Mouse (Mus musculus) testis, adult 2 months (tissue): ENCODE results near the gene Timm23. TPM values are rescaled to one million over a fixed set of nuclear protein-coding genes. Genes with fewer than 3 reads are reported as not detected.
A peak's percentile ranks its signal among the peaks of the same experiment; 100 is the strongest.

ENCODE experiments used
- H3K27ac ChIP-seq: fragments of 200-500 bp; 2 replicates; pipeline ENCODE4 v1.5.1; 2012; ENCODE audit warnings: low read depth, low read length; ENCODE audit not compliant: control insufficient read depth, insufficient read depth
- H3K27me3 ChIP-seq: fragments of 200-500 bp; 2 replicates; pipeline ENCODE4 v1.6.1; 2012; ENCODE audit warnings: mild to moderate bottlenecking, low read length, moderate library complexity; ENCODE audit not compliant: control insufficient read depth, insufficient read depth
- H3K36me3 ChIP-seq: fragments of 200-500 bp; 2 replicates; pipeline ENCODE4 v1.6.1; 2012; ENCODE audit warnings: mild to moderate bottlenecking, low read length; ENCODE audit not compliant: control insufficient read depth, insufficient read depth
- H3K4me1 ChIP-seq: fragments of 200-500 bp; 2 replicates; pipeline ENCODE4 v1.6.1; 2012; ENCODE audit warnings: low read length; ENCODE audit not compliant: control insufficient read depth, insufficient read depth
- H3K4me3 ChIP-seq: fragments of 200-500 bp; 2 replicates; pipeline ENCODE4 v1.5.1; 2012; ENCODE audit warnings: low read depth, mild to moderate bottlenecking, low read length, moderate library complexity, mixed read lengths; ENCODE audit not compliant: control insufficient read depth
- CTCF ChIP-seq: fragments of 200-500 bp; IDR thresholded peaks from 2 replicates; pipeline ENCODE4 v1.5.1; 2012; ENCODE audit warnings: low read depth, mild to moderate bottlenecking, inconsistent platforms, low read length, moderate library complexity; ENCODE audit not compliant: control insufficient read depth, insufficient read depth, insufficient replicate concordance
- POLR2A ChIP-seq: fragments of 200-500 bp; IDR thresholded peaks from 2 replicates; pipeline ENCODE4 v1.6.1; 2012; ENCODE audit warnings: low read depth, mild to moderate bottlenecking, inconsistent platforms, low read length, moderate library complexity; ENCODE audit not compliant: control insufficient read depth
- polyA plus RNA-seq: library from polyadenylated mRNA; depleted of rRNA; stranded (reverse); fragments of >200 nt; gene quantifications from 2 replicates; pipeline ENCODE4 v1.2.3, GENCODE M21; 2012

Timm23 gene
- polyA plus RNA-seq, 1 experiment: 146 TPM

DNA sequence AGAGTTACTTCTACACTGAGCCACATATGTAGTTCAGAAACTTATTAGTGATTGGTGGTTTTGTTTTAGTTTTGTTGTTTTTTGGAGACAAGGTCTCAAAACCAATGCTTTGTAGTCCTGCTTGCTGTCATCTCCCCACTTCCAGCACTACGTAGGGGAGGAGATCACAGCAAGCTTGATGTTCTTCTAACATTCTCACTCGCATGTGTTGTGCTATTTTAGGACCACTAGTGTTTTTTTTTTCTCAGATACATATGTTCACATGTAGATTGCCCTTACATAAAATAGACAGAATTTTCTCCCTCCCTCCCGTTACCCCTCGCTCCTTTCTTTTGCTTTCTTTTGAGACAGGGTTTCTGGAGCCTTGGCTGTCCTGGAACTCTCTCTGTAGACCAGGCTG, 31.6 kb downstream of the Timm23 start:
- Histone ChIP-seq H3K27ac (no peak overlapping the region), H3K4me1 (peaks cover 2% of the 10 kb centered on the region; the same call in 1 of the 2 replicates), H3K27me3 (no peaks in the 10 kb centered on the region), H3K36me3 (no peaks in the 10 kb centered on the region), H3K4me3 (no peak overlapping the region)
- TF ChIP-seq CTCF (no peak), POLR2A (no peak)

DNA sequence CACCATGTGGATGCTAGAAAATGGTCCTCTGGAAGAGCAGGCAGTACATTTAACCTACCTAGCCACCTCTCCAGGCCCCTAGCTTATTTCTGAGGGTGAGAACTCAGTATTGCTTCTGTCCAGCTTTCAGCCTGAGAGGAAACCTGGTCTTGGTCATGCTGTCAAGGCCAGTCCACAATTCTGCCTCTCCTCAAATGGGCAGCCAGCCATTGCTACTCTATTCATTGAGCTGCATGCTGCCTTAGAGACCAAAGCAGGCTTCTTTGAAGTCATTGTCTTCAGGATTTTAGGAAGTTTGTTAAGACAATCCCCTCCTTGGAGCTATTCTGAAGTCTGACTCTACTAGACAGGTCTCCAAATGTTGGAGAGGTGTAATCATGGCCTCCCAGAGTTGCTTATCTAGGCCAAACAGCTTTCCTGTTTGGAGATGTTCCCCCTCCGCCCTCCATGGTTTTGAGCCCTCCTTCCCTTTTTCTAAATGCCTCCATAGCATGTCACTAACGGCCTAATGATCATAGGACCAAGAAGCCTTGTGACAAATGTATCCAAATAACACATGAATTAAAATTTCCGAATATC, 33.0 kb downstream of the Timm23 start:
- H3K27ac ChIP-seq: no peak overlapping the region
- H3K4me1 ChIP-seq: peaks cover 2% of the 10 kb centered on the region; the same call in 1 of the 2 replicates
- TF ChIP-seq CTCF: no peak
- no peak for TF ChIP-seq POLR2A
- no peak overlapping the region for H3K4me3 ChIP-seq
- H3K27me3 ChIP-seq: no peaks in the 10 kb centered on the region
- H3K36me3 ChIP-seq: no peaks in the 10 kb centered on the region

DNA sequence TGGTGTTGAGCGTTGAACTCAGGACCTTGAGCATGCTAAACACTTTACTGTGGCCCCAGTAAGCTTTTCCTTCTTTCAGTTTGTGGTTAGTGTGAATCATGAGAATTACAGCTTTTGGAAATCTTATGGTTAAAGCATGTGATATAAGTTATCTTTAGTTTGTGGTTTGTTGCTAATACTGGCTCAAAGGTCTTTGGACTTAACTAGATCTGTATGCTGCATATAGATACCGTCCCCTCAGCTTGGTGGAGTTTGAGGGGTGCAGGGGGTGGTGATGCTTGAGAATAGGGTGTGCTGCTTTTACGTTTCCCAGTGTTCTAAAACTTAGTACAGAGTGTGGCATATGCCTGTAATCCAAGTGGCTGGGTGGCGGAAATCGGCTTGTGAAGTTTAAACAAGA, 34.4 kb downstream of the Timm23 start:
- H3K36me3 ChIP-seq: no peaks in the 10 kb centered on the region
- H3K27ac ChIP-seq: no peak overlapping the region
- TF ChIP-seq CTCF: no peak
- TF ChIP-seq POLR2A: no peak
- peak overlapping the region; percentile 56; the same call in 1 of the 2 replicates for H3K4me3 ChIP-seq
- H3K4me1 ChIP-seq: peaks cover 2% of the 10 kb centered on the region; the same call in 1 of the 2 replicates
- no peaks in the 10 kb centered on the region for H3K27me3 ChIP-seq

- no peak overlapping the region for H3K27ac ChIP-seq
- peak overlapping the region; percentile 52 for H3K4me3 ChIP-seq
- no peaks in the 10 kb centered on the region for H3K36me3 ChIP-seq
- TF ChIP-seq CTCF (no peak), POLR2A (no peak)
- H3K27me3 ChIP-seq: no peaks in the 10 kb centered on the region
- peaks cover 2% of the 10 kb centered on the region; the same call in 1 of the 2 replicates for H3K4me1 ChIP-seq
Measured at GRCm38 (mm10) chr14:32166840-32167239, 34.9 kb downstream of the Timm23 start.

DNA sequence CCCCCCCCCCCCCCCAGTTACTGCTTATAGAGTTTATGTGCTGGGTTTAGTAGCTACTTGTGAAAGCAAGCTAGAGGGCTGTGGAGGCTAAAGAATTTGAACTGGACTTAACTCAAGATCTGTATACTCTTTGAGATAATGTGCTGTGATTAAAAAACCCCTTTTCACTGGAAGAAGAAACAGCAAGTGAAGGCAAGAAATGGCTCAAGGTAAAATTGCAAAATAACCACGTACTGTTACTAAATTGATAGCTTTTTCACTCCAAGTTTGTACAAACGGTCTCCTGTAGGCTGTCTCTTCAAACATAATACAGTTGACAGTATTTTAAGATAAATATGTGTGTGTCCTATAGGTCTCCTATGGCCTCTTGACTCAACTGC, 35.6 kb downstream of the Timm23 start:
- Histone ChIP-seq H3K36me3 (no peaks in the 10 kb centered on the region), H3K27me3 (no peaks in the 10 kb centered on the region), H3K4me1 (peaks cover 3% of the 10 kb centered on the region), H3K27ac (no peak overlapping the region), H3K4me3 (peak overlapping the region; percentile 41; the same call in 1 of the 2 replicates)
- TF ChIP-seq POLR2A (no peak), CTCF (no peak)

GRCm38 (mm10) chr14:32165278-32166061, 36.2 kb downstream of the Timm23 start:
- TF ChIP-seq POLR2A (peak; percentile 77), CTCF (no peak)
- peak overlapping the region; percentile 54 for H3K27ac ChIP-seq
- peaks cover 7% of the 10 kb centered on the region for H3K4me1 ChIP-seq
- H3K36me3 ChIP-seq: no peaks in the 10 kb centered on the region
- H3K27me3 ChIP-seq: no peaks in the 10 kb centered on the region
- peak overlapping the region; percentile 86 for H3K4me3 ChIP-seq
